Mouse (Mus musculus): Measurements from ENCODE around the gene Prss33. TPM values are rescaled to one million over a fixed set of nuclear protein-coding genes. Genes with fewer than 3 reads are reported as not detected.

The Prss33 gene
- total RNA-seq, 2 experiments from 2014 or later, result not detected

DNA sequence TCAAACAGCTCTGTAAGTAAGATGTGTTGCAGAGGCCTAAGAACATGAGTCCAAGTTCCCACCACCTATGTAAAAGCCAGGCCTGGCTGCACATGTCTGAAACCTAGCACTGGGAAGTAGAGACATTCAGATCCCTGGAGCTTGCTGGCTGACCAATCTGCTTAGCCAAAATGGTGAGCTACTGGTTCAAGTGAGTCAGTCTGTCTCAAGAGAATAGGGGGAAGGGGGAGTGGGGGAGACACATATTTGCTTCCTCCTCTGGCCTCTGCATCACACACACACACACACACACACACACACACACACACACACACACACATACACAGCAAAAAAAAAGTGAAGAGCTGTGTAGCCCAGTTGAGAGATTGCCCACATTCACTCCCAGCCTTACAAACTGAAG, 52.5 kb downstream of the Prss33 start:
- DNase-seq, result no peak

Small RNAs within 50 kb of the gene (microRNA-seq; reads per million reads assigned to microRNA genes)
- gene Mir5125, result 4.2 reads per million

Other genes with a start within 250 kb of the Prss33 start
- 10 to 100 TPM; 10.6 to 12.5 TPM for gene Zfp13, start 236.6 kb downstream of the Prss33 start, total RNA-seq (2021)
- not detected for gene Zscan10, start 235.2 kb downstream of the Prss33 start, total RNA-seq (2021)
- under 1 TPM; 0.54 to 1.00 TPM for gene Mmp25, start 190.8 kb downstream of the Prss33 start, total RNA-seq (2021)
- gene Bicdl2, start 175.6 kb downstream of the Prss33 start, total RNA-seq (2021), result not detected
- gene Hcfc1r1, start 162.5 kb downstream of the Prss33 start, total RNA-seq (2021), result 100 to 1,000 TPM; 136 to 169 TPM
- gene Thoc6, start 162.2 kb downstream of the Prss33 start, total RNA-seq (2021), result 10 to 100 TPM; 25.6 to 28.0 TPM
- gene Tnfrsf12a, start 158.6 kb downstream of the Prss33 start, total RNA-seq (2021), result 10 to 100 TPM; 40.4 to 80.3 TPM
- gene Cldn6, start 156.8 kb downstream of the Prss33 start, total RNA-seq (2021), result under 1 TPM in 1 of 2 experiments, not detected in 1; 0.75 TPM
- gene Cldn9, start 152.0 kb downstream of the Prss33 start, total RNA-seq (2021), result not detected
- 1 to 10 TPM in 1 of 2 experiments, under 1 TPM in 1; 0.67 to 1.1 TPM for gene 1520401A03Rik, start 113.3 kb downstream of the Prss33 start, total RNA-seq (2021)
- gene Pkmyt1, start 109.7 kb downstream of the Prss33 start, total RNA-seq (2021), result 10 to 100 TPM in 1 of 2 experiments, 1 to 10 TPM in 1; 9.1 to 12.8 TPM
- gene Paqr4, start 95.2 kb downstream of the Prss33 start, total RNA-seq (2021), result 10 to 100 TPM; 12.6 to 14.9 TPM
- gene Kremen2, start 90.2 kb downstream of the Prss33 start, total RNA-seq (2021), result not detected
- gene Flywch1, start 64.5 kb downstream of the Prss33 start, total RNA-seq (2021), result 10 to 100 TPM; 43.9 to 49.0 TPM
- 1 to 10 TPM; 8.0 to 9.5 TPM for gene Flywch2, start 50.0 kb downstream of the Prss33 start, total RNA-seq (2021)
- gene Srrm2, start 45.5 kb downstream of the Prss33 start, total RNA-seq (2021), result 100 to 1,000 TPM; 365 to 601 TPM
- gene Elob, start 6.9 kb downstream of the Prss33 start, total RNA-seq (2021), result 100 to 1,000 TPM; 333 to 378 TPM
- gene Prss32, start 7.8 kb upstream of the Prss33 start, total RNA-seq (2021), result not detected
- gene Prss41, start 8.1 kb upstream of the Prss33 start, total RNA-seq (2021), result under 1 TPM; 0.21 to 0.58 TPM
- gene Prss21, start 32.0 kb upstream of the Prss33 start, total RNA-seq (2021), result not detected
- not detected for gene Dcpp1, start 44.8 kb upstream of the Prss33 start, total RNA-seq (2021)
- gene Dcpp2, start 44.8 kb upstream of the Prss33 start, total RNA-seq (2021), result not detected
- gene Dcpp3, start 81.4 kb upstream of the Prss33 start, total RNA-seq (2021), result not detected
- not detected for gene Sbp, start 105.6 kb upstream of the Prss33 start, total RNA-seq (2021)
- gene Sbpl, start 119.2 kb upstream of the Prss33 start, total RNA-seq (2021), result not detected
- gene Prss30, start 144.5 kb upstream of the Prss33 start, total RNA-seq (2021), result under 1 TPM in 1 of 2 experiments, not detected in 1; 0.24 TPM
- not detected for gene Prss22, start 162.0 kb upstream of the Prss33 start, total RNA-seq (2021)
- under 1 TPM; 0.70 to 0.99 TPM for gene Prss27, start 202.1 kb upstream of the Prss33 start, total RNA-seq (2021)
- gene Kctd5, start 237.4 kb upstream of the Prss33 start, total RNA-seq (2021), result 10 to 100 TPM; 19.1 to 23.0 TPM

Measured in adrenal gland, postnatal 10 days (tissue).